27 mouse cellular contexts compared by ENCODE assay signal in the genomic region with DNA sequence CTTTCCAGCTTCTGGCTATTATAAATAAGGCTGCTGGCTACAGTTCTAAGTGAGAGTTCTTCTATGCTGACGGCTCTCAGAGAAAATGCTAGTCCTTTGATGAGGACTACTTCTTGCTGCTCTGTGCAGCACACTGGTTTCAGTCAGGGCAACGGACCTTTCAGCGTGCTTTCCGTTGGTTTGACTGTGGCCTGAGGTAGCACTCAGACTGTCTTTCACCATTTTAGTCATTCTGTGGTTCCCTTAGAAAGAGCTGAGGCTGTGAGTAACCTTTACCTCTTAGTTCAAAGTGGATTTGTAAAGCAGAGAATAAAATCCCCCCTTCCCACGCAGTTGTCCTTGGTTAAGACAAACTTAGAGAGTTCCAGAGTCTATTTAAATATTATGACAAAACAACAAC.
"Had no signal": no experiment of that assay in that cellular context is flagged by ENCODE, and none has a peak within 500 bp of the region (broad histone marks: within the 10 kb centered on the region; RNA-seq: fewer than 3 reads in every experiment).

No protein-coding gene starts in this region.

- H3K27ac ChIP-seq: embryonic facial prominence, embryonic 10.5 days; embryonic facial prominence, embryonic 12.5 days; embryonic facial prominence, embryonic 13.5 days; embryonic facial prominence, embryonic 15.5 days; forebrain, embryonic 10.5 days; forebrain, embryonic 12.5 days; forebrain, embryonic 13.5 days; forebrain, embryonic 15.5 days; gastrocnemius, adult 2 months; heart, adult 2 months had no signal

- H3K27me3 ChIP-seq: embryonic facial prominence, embryonic 12.5 days; embryonic facial prominence, embryonic 13.5 days; embryonic facial prominence, embryonic 15.5 days; forebrain, embryonic 12.5 days; forebrain, embryonic 13.5 days; forebrain, embryonic 15.5 days had no signal

- H3K4me3 ChIP-seq: embryonic facial prominence, embryonic 10.5 days; embryonic facial prominence, embryonic 12.5 days; embryonic facial prominence, embryonic 13.5 days; embryonic facial prominence, embryonic 15.5 days; erythroblast, embryonic 14.5 days; forebrain, embryonic 10.5 days; forebrain, embryonic 12.5 days; forebrain, embryonic 13.5 days; forebrain, embryonic 15.5 days; gastrocnemius, adult 2 months; heart, adult 2 months had no signal

- H3K4me2 ChIP-seq: embryonic facial prominence, embryonic 12.5 days; embryonic facial prominence, embryonic 13.5 days; embryonic facial prominence, embryonic 15.5 days; forebrain, embryonic 12.5 days; forebrain, embryonic 13.5 days; forebrain, embryonic 15.5 days had no signal

- H3K9ac ChIP-seq: embryonic facial prominence, embryonic 12.5 days; embryonic facial prominence, embryonic 13.5 days; embryonic facial prominence, embryonic 15.5 days; forebrain, embryonic 12.5 days; forebrain, embryonic 13.5 days; forebrain, embryonic 15.5 days; forebrain, postnatal 0 days had no signal

- DNase-seq: cerebellum, adult 8-10 months; cerebellum, adult 9-10 months; cerebellum, adult 9-11 months; cerebellum, postnatal 10 days; cerebellum, postnatal 14 days; cerebellum, postnatal 25 days; cerebellum, postnatal 36 days; embryo, embryonic 11 days; forebrain, postnatal 0 days; gastrocnemius, adult 2 months; gastrocnemius, postnatal 10 days; gastrocnemius, postnatal 14 days; gastrocnemius, postnatal 25 days; gastrocnemius, postnatal 36 days; heart, adult 18-20 months; heart, adult 2 months had no signal

- ATAC-seq: forebrain, embryonic 13.5 days; forebrain, embryonic 14.5 days; forebrain, embryonic 15.5 days; forebrain, embryonic 16.5 days; forebrain, postnatal 0 days had no signal

- H3K36me3 ChIP-seq: embryonic facial prominence, embryonic 10.5 days; embryonic facial prominence, embryonic 12.5 days; embryonic facial prominence, embryonic 13.5 days; embryonic facial prominence, embryonic 15.5 days; forebrain, embryonic 10.5 days; forebrain, embryonic 12.5 days; forebrain, embryonic 15.5 days had no signal

- H3K4me1 ChIP-seq: embryonic facial prominence, embryonic 12.5 days; embryonic facial prominence, embryonic 13.5 days; embryonic facial prominence, embryonic 15.5 days; forebrain, embryonic 10.5 days; forebrain, embryonic 12.5 days; forebrain, embryonic 13.5 days; forebrain, embryonic 15.5 days had no signal

- H3K9me3 ChIP-seq: embryonic facial prominence, embryonic 10.5 days; embryonic facial prominence, embryonic 12.5 days; embryonic facial prominence, embryonic 13.5 days; embryonic facial prominence, embryonic 15.5 days; forebrain, embryonic 10.5 days; forebrain, embryonic 12.5 days; forebrain, embryonic 13.5 days; forebrain, embryonic 15.5 days had no signal
